Mouse (Mus musculus): ENCODE data around the gene Tmc7. TPM values are rescaled to one million over a fixed set of nuclear protein-coding genes. Genes with fewer than 3 reads are reported as not detected.

The Tmc7 gene
- 4.4 and 5.6 TPM in 2 replicates for polyA plus RNA-seq (2015; fragmentation: Nextera tagmentation; extraction: Ambion mirVana)

DNA sequence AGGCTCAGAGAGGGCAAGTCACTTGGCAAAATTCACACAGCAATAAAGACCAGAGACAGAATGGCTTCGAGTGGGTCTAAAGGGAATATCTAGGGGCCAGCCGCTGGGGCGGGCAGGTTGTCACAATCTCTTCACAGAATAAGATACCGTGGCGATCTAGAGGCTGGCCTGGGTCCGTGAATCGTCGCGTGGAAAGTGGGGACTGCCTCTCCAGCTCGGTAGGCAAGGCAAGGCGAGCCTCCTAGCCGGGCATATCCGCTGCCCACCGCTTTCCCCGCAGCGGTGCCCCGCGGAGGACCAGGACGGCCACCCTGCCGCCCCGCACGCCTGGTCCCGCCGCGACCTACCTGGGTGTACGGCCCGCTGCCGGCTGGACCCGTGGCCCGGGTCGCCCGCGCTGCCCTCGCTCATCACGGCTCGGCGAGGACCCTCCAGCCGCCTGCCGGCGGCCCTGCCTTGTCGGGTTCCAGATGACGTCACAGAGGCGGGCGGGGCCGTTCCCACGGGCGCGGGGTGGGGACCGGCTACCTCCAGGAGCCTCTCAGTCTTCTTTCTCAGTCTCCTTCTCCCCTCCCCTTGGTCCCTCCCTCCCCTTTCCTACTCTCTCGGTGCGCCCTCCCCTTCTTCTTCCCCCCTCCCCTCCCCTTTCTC is at the start of gene Tmc7:
Tmc7 (minus strand) TSS at position 480 of the 651 bp plus-strand sequence.
- Histone ChIP-seq H3K4me3 (replicated peaks) (peak within 1 kb of the TSS; percentile 69), H3K9me3 (replicated peaks) (no peaks in the 10 kb centered on the region), H3K4me2 (replicated peaks) (peak within 1 kb of the TSS; percentile 93), H3K36me3 (no peaks in the 10 kb centered on the region; the same call in 1 of the 2 replicates), H3K4me1 (peaks cover 10% of the 10 kb centered on the region), H3K9ac (peak within 1 kb of the TSS; percentile 65), H3K27me3 (no peaks in the 10 kb centered on the region), H3K27ac (replicated peaks) (no peak within 1 kb of the TSS)
- ATAC-seq (ENCODE audit: insufficient number of reproducible peaks, low FRiP score, low TSS enrichment, low read depth), result peak; percentile 53; the same call in 1 of the 2 replicates
- under 1% methylated on average over 50 of the region's 51 CpGs for WGBS

DNA sequence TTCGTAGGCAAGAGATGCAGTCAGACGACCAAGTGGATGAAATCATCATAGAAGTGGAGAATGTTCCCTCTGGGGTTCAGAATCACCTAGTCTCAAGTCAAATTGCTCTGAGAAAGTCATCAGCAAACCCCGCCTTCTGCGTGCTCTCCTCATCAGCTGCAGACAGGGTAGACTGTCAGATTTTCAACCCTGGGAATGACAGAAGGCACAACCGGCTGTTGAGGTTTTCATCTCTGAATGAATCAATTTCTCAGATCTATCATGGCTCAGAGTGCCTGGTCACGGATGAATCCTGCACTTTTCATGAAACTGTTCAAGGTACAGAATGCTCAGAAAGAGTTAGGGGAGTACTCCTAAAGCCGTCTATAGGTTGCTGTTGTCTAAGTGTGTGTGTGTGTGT is 49.4 kb upstream of the Tmc7 start:
- H3K36me3 ChIP-seq, result no peaks in the 10 kb centered on the region
- no peak overlapping the region for H3K4me3 ChIP-seq (replicated peaks)
- H3K9me3 ChIP-seq (replicated peaks), result no peaks in the 10 kb centered on the region
- no peaks in the 10 kb centered on the region for H3K27me3 ChIP-seq
- 83% methylated on average over 7 of the region's 7 CpGs for WGBS
- H3K4me2 ChIP-seq (replicated peaks), result no peak overlapping the region
- H3K9ac ChIP-seq, result no peak overlapping the region
- no peak overlapping the region for H3K27ac ChIP-seq (replicated peaks)
- no peaks in the 10 kb centered on the region for H3K4me1 ChIP-seq
- ATAC-seq (ENCODE audit: insufficient number of reproducible peaks, low FRiP score, low TSS enrichment, low read depth), result no peak

DNA sequence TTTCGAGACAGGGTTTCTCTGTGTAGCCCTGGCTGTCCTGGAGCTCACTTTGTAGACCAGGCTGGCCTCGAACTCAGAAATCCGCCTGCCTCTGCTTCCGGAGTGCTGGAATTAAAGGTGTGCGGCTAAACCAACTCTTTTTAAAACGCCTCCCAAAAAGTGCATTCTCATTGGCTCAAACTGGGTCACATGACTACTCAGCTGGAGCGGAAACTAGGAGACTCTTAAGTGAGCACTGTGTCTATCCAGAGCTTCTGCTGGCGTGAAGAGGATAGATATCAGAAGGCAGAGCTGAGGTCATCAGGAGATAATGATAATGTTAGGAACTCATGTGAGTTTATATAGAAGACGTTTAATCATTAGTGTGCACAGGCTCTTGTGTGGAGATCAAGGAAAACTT is 48.6 kb upstream of the Tmc7 start:
- H3K27me3 ChIP-seq, result no peaks in the 10 kb centered on the region
- no peak overlapping the region for H3K4me2 ChIP-seq (replicated peaks)
- ATAC-seq (ENCODE audit: insufficient number of reproducible peaks, low FRiP score, low TSS enrichment, low read depth), result no peak
- H3K4me3 ChIP-seq (replicated peaks), result no peak overlapping the region
- no peaks in the 10 kb centered on the region for H3K4me1 ChIP-seq
- no peak overlapping the region for H3K27ac ChIP-seq (replicated peaks)
- no peaks in the 10 kb centered on the region for H3K36me3 ChIP-seq
- H3K9ac ChIP-seq, result no peak overlapping the region
- WGBS, result 85% methylated on average over 9 of the region's 9 CpGs
- H3K9me3 ChIP-seq (replicated peaks), result no peaks in the 10 kb centered on the region

DNA sequence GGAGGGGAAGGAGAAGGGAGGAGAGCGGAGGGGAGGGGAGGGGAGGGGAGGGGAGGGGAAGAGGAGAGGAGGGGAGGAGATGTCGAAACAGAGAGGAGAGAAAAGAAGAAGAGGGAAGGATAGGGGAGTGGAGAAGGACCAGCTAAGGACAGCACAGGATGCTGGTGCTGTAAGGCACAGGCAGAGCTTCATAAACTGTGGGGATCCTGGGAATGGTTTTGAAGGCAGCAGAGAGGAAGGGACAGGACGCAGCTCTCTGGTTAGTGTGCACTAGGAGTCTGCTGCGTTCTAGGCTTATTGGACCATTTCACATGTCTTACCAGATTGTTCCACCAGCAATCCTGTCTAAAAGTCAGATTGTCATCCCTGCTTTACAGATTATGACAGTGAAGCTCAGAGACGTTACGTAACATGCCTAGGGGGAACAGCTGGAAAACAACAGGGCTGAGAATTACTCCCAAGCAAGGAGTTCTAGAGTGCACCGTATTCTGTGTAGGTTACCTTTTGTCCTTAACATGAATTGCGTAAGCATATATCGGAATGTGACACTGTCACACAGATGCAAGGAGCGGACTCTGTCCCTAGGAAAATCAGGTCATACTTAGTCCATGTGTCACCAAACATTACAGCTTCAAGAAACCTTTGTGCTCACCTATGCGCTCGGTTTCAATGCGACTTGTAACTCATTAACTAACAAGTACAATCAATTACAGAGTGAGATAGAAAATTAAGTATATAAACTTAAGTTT is 43.2 kb upstream of the Tmc7 start:
- Histone ChIP-seq H3K4me1 (no peaks in the 10 kb centered on the region), H3K27me3 (no peaks in the 10 kb centered on the region), H3K4me3 (replicated peaks) (no peak overlapping the region), H3K36me3 (no peaks in the 10 kb centered on the region), H3K9ac (no peak overlapping the region), H3K27ac (replicated peaks) (no peak overlapping the region), H3K9me3 (replicated peaks) (no peaks in the 10 kb centered on the region), H3K4me2 (replicated peaks) (no peak overlapping the region)
- 68% methylated on average over 13 of the region's 13 CpGs for WGBS
- ATAC-seq (ENCODE audit: insufficient number of reproducible peaks, low FRiP score, low TSS enrichment, low read depth), result no peak

DNA sequence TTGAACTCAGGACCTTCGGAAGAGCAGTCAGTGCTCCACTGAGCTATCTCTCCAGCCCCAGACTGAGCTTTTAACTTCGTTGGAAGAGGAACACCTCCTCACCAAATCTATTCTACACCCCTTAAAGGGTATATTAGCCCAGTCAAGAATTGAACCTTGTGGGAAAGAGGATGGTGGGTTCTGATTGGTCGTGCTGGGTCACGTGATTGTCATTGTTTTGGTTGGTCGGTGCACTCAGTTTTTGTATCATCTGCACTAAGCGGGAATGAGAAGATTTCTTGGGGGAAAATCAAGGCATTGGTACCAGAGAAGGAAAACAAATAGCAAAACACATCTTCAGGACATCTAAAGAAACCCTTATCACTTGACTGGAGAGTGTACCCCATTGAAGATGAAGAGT is 36.6 kb upstream of the Tmc7 start:
- H3K36me3 ChIP-seq, result no peaks in the 10 kb centered on the region
- no peaks in the 10 kb centered on the region for H3K27me3 ChIP-seq
- no peak overlapping the region for H3K27ac ChIP-seq (replicated peaks)
- WGBS, result 77% methylated on average over 6 of the region's 6 CpGs
- no peak for ATAC-seq (ENCODE audit: insufficient number of reproducible peaks, low FRiP score, low TSS enrichment, low read depth)
- H3K4me3 ChIP-seq (replicated peaks), result no peak overlapping the region
- no peak overlapping the region for H3K9ac ChIP-seq
- H3K4me2 ChIP-seq (replicated peaks), result no peak overlapping the region
- H3K9me3 ChIP-seq (replicated peaks), result no peaks in the 10 kb centered on the region
- H3K4me1 ChIP-seq, result no peaks in the 10 kb centered on the region

DNA sequence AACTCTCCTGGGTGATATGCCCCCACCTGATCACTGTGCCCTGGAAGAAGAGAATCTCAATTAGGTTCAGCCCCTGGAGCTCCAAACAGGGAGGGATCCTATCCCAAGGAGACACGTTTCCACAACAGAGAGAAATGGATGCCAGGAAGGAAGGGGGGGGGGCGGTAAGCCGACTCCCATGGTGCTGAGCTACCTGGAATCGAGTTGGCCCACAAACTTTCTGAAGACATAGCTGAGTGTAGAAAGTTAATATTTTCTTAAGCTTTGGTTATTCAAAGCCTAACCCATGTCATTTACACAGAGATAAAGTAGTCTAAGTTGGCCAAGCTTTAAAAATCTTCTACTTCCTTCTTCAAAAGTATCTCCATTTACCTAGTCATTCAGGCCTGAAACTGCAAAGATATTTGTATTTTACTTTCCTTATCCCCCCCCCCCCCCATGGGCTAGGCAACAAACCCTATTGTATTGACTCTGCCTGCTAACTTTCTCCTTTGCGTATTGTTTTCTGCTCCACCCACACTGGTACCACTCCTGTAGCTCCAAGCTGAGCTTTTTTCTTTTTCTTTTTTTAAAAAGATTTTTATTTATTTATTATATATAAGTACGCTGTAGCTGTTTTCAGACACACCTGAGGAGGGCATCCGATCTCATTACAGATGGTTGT is 35.8 kb upstream of the Tmc7 start:
- 83% methylated on average over 7 of the region's 7 CpGs for WGBS
- no peaks in the 10 kb centered on the region for H3K36me3 ChIP-seq
- H3K4me3 ChIP-seq (replicated peaks), result no peak overlapping the region
- no peaks in the 10 kb centered on the region for H3K4me1 ChIP-seq
- ATAC-seq (ENCODE audit: insufficient number of reproducible peaks, low FRiP score, low TSS enrichment, low read depth), result no peak
- H3K27ac ChIP-seq (replicated peaks), result no peak overlapping the region
- H3K9me3 ChIP-seq (replicated peaks), result no peaks in the 10 kb centered on the region
- H3K4me2 ChIP-seq (replicated peaks), result no peak overlapping the region
- no peaks in the 10 kb centered on the region for H3K27me3 ChIP-seq
- no peak overlapping the region for H3K9ac ChIP-seq

DNA sequence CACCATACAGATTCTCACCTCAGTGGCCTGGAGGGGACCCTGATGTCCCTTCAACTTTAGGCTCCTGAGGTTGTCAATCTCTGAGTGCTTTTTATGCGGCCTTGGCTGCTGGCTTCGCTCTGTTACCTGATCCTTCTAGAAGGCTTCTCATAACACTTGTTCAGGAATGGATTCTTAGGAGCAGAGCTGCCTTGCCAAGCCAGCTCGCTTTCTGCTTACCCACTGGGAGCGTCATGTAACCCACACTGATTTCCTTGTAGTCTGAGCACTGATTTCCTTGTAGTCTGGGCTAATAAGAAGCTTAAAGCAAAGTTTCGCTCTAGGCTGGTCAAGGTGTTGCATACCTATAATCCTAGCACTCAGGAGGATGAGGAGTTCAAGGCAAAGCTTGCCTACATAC is 33.6 kb upstream of the Tmc7 start:
- ATAC-seq (ENCODE audit: insufficient number of reproducible peaks, low FRiP score, low TSS enrichment, low read depth), result no peak
- WGBS, result 66% methylated on average over 5 of the region's 5 CpGs

DNA sequence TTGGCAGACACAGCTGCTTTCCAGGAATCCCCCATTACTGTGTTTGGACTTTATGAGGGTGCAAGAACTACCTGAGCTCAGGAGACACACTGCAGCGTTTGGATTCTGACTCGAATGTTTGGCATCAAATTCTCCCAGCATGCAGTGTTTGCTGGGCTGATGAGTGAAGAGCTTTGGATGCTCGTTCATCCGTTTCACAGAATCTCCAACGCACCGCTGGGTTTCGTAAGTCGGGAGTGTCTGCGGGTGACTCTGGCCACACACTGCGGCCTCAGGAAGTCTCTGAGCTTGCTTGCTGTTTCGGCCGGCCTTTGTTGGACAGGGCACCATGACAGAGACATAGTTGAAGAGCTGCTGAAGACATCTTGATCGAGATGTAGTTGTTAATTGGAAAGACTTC is 29.5 kb upstream of the Tmc7 start:
- no peaks in the 10 kb centered on the region for H3K9me3 ChIP-seq (replicated peaks)
- no peaks in the 10 kb centered on the region for H3K27me3 ChIP-seq
- H3K4me2 ChIP-seq (replicated peaks), result no peak overlapping the region
- no peak overlapping the region for H3K4me3 ChIP-seq (replicated peaks)
- no peak for ATAC-seq (ENCODE audit: insufficient number of reproducible peaks, low FRiP score, low TSS enrichment, low read depth)
- H3K36me3 ChIP-seq, result no peaks in the 10 kb centered on the region
- H3K4me1 ChIP-seq, result no peaks in the 10 kb centered on the region
- H3K27ac ChIP-seq (replicated peaks), result no peak overlapping the region
- no peak overlapping the region for H3K9ac ChIP-seq
- WGBS, result 58% methylated on average over 13 of the region's 13 CpGs

More for the DNA sequence above, 33.6 kb upstream of the Tmc7 start:
- Histone ChIP-seq H3K9me3 (replicated peaks) (no peaks in the 10 kb centered on the region), H3K9ac (no peak overlapping the region), H3K4me1 (no peaks in the 10 kb centered on the region), H3K4me2 (replicated peaks) (no peak overlapping the region), H3K27me3 (no peaks in the 10 kb centered on the region), H3K36me3 (no peaks in the 10 kb centered on the region), H3K4me3 (replicated peaks) (no peak overlapping the region), H3K27ac (replicated peaks) (no peak overlapping the region)

DNA sequence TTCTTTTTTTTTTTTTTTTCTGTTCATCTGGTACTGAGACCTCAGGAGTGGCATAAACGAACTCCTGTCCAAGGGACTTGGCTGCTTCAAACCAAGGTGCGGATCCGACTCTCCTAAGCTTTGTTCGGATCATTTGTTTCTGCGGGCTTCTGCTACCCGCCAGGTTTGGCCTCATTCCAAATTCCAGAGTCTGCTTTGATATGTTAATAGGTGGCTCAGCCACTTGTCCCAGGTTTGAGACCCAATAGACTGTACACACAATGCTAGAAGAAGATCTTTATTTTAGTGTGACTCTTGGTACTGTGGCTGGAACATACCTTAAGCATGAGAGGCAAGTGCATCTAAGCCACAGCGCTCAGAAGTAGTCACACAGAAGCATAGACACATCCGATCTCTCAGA is 27.4 kb upstream of the Tmc7 start:
- Histone ChIP-seq H3K27me3 (no peaks in the 10 kb centered on the region), H3K4me1 (no peaks in the 10 kb centered on the region), H3K4me3 (replicated peaks) (no peak overlapping the region), H3K9ac (no peak overlapping the region), H3K4me2 (replicated peaks) (no peak overlapping the region), H3K36me3 (no peaks in the 10 kb centered on the region), H3K9me3 (replicated peaks) (no peaks in the 10 kb centered on the region), H3K27ac (replicated peaks) (no peak overlapping the region)
- no peak for ATAC-seq (ENCODE audit: insufficient number of reproducible peaks, low FRiP score, low TSS enrichment, low read depth)
- 61% methylated on average over 8 of the region's 8 CpGs for WGBS

DNA sequence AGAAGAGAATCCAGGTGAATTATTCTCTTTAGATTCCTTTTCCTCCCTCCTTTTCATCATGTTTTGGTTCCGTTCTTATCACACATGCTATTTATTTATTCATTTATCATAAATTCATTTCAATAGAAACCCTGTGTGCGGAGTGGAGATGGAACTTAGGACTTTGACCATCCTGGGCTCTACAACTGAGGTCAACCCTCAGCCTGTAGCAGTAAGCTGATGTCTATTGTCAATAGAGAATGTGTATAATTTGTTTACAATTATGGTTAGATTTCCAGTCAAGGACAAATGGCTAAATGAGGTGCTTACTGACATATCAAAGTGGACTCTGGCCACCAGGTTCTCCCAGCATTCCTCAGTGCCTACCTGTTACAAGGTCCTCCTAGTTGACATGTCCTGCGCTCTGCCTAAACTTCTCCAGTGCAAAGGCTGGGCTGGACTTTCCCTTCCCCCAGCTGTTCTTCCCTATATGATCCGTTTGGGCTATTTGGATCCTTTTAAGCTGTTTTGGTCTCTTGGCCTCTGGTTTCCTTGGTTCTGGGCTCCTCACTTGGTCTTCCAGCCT is 26.7 kb upstream of the Tmc7 start:
- 78% methylated on average over 4 of the region's 4 CpGs for WGBS
- Histone ChIP-seq H3K27ac (replicated peaks) (no peak overlapping the region), H3K4me1 (no peaks in the 10 kb centered on the region), H3K9ac (no peak overlapping the region), H3K4me2 (replicated peaks) (no peak overlapping the region), H3K9me3 (replicated peaks) (no peaks in the 10 kb centered on the region), H3K4me3 (replicated peaks) (no peak overlapping the region), H3K27me3 (no peaks in the 10 kb centered on the region), H3K36me3 (no peaks in the 10 kb centered on the region)
- ATAC-seq (ENCODE audit: insufficient number of reproducible peaks, low FRiP score, low TSS enrichment, low read depth), result no peak

DNA sequence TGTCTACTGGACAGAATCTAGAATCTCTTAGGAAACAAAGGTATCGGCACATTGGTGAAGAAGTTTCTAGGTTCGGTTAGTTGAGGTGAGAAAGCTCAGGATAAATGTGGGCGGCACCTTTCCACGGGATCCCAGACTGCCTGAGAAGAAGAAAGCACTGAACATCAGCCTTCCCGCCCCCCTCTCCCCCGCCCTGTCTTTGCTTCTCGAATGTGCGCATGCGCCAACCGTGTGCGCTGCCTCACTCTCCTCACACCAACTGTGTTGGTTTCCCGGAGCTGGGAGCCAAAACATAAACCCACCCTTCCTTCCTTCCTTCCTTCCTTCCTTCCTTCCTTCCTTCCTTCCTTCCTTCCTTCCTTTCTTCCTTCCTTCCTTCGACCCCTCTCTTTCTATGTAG is 26.2 kb upstream of the Tmc7 start:
- H3K4me3 ChIP-seq (replicated peaks), result no peak overlapping the region
- H3K27ac ChIP-seq (replicated peaks), result no peak overlapping the region
- WGBS, result 86% methylated on average over 13 of the region's 13 CpGs
- H3K4me1 ChIP-seq, result no peaks in the 10 kb centered on the region
- ATAC-seq (ENCODE audit: insufficient number of reproducible peaks, low FRiP score, low TSS enrichment, low read depth), result no peak
- no peak overlapping the region for H3K9ac ChIP-seq
- H3K27me3 ChIP-seq, result no peaks in the 10 kb centered on the region
- no peaks in the 10 kb centered on the region for H3K9me3 ChIP-seq (replicated peaks)
- no peak overlapping the region for H3K4me2 ChIP-seq (replicated peaks)
- no peaks in the 10 kb centered on the region for H3K36me3 ChIP-seq
